Mouse (Mus musculus) brain, embryonic 14.5 days (tissue): ENCODE data around the gene Vmn1r226. TPM values are rescaled to one million over a fixed set of nuclear protein-coding genes. Genes with fewer than 3 reads are reported as not detected.

Experiments used
- DNase-seq: peaks from one replicate; pipeline ENCODE4 v3.0.0-alpha.2; 2011; ENCODE audit warnings: low read depth
- CTCF ChIP-seq: fragments of 200-500 bp; IDR thresholded peaks from 2 replicates; pipeline ENCODE4 v1.5.1; 2012; ENCODE audit warnings: inconsistent platforms, mild to moderate bottlenecking, moderate library complexity, borderline replicate concordance; ENCODE audit not compliant: insufficient read depth, insufficient read length; ENCODE audit errors: extremely low read depth
- POLR2A ChIP-seq: fragments of 200-500 bp; IDR thresholded peaks from 2 replicates; pipeline ENCODE4 v1.6.1; 2012; ENCODE audit warnings: mild to moderate bottlenecking, inconsistent platforms, borderline replicate concordance; ENCODE audit not compliant: poor library complexity, insufficient read depth, insufficient read length, severe bottlenecking; ENCODE audit errors: extremely low read depth
- polyA plus RNA-seq: library from polyadenylated mRNA; depleted of rRNA; stranded (reverse); fragments of >200 nt; gene quantifications from 2 replicates; pipeline ENCODE4 v1.2.3, GENCODE M21; 2012; rRNA removed

Vmn1r226 gene
- not detected in 2 replicates for polyA plus RNA-seq

- no peak for DNase-seq
- TF ChIP-seq POLR2A (no peak), CTCF (no peak)
Observed at GRCm38 (mm10) chr17:20682543-20682942, at the start of gene Vmn1r226. Gene Vmn1r226, plus strand, starts transcription at chr17:20682843.

- DNase-seq, result no peak
- no peak for TF ChIP-seq POLR2A
- TF ChIP-seq CTCF, result no peak
Observed at GRCm38 (mm10) chr17:20729543-20729942, 46.9 kb downstream of the Vmn1r226 start, which contains the start of gene Vmn1r227. Gene Vmn1r227, plus strand, starts transcription at chr17:20729843.

Other genes with a start within 250 kb of the Vmn1r226 start
- not detected in 2 replicates for gene Vmn2r108, start 201.5 kb upstream of the Vmn1r226 start, polyA plus RNA-seq
- not detected in 2 replicates for gene Vmn1r225, start 184.7 kb upstream of the Vmn1r226 start, polyA plus RNA-seq
- gene Vmn2r109, start 118.1 kb upstream of the Vmn1r226 start, polyA plus RNA-seq, result not detected in 2 replicates
- not detected in 2 replicates for gene Vmn2r110, start 86.4 kb upstream of the Vmn1r226 start, polyA plus RNA-seq
- not detected in 2 replicates for gene Fpr-rs3, start 58.0 kb upstream of the Vmn1r226 start, polyA plus RNA-seq
- gene Vmn1r227, start 47.0 kb downstream of the Vmn1r226 start, polyA plus RNA-seq, result not detected in 2 replicates
- gene Vmn1r228, start 103.3 kb downstream of the Vmn1r226 start, polyA plus RNA-seq, result not detected in 2 replicates
- not detected in 2 replicates for gene Vmn1r229, start 128.7 kb downstream of the Vmn1r226 start, polyA plus RNA-seq
- gene Vmn1r230, start 157.6 kb downstream of the Vmn1r226 start, polyA plus RNA-seq, result not detected in 2 replicates
- not detected in 2 replicates for gene Vmn1r231, start 222.2 kb downstream of the Vmn1r226 start, polyA plus RNA-seq
- not detected in 2 replicates for gene Vmn1r232, start 236.9 kb downstream of the Vmn1r226 start, polyA plus RNA-seq